Mouse (Mus musculus) small intestine, adult 2 months (tissue): ENCODE measurements around the gene Ptprd.

ENCODE experiments used
- CTCF ChIP-seq: fragments of 200-500 bp; IDR thresholded peaks from 2 replicates; pipeline ENCODE4 v1.5.1; 2012; ENCODE audit warnings: low read depth, mild to moderate bottlenecking, control low read depth, inconsistent platforms, low read length, moderate library complexity, mixed read lengths; ENCODE audit not compliant: insufficient replicate concordance, insufficient read length; ENCODE audit errors: extremely low read depth
- POLR2A ChIP-seq: fragments of 200-500 bp; IDR thresholded peaks from 2 replicates; pipeline ENCODE4 v1.6.1; 2012; ENCODE audit warnings: low read depth, mild to moderate bottlenecking, control low read depth, inconsistent platforms, low read length, moderate library complexity

DNA sequence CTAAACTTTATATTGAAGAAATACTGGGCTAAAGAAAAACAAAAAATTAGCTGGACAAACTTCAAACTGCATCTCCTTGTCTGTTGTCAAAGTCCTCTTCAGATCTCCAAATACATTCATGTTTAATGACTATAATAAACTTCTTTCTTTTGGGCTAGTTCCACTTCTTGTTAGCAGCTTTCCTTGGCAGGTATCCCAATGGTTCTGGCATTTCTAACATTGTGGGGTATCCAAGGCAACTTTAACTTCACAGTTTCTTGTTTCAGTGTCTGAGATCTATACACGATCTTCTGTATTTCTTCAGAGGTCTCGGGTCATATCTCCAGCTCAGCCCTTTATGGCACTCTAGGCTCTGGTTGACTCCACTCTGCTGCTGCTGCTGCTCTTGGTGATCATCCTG, 434.5 kb downstream of the Ptprd start:
- TF ChIP-seq CTCF (no peak), POLR2A (no peak)
